Mouse (Mus musculus): Measurements from ENCODE around the gene Tmem198b.
"Not testable (repeated sequence)": the region's sequence is repeated elsewhere in the genome, so short reads cannot be mapped to it uniquely, and the experiment has no call there.

Tmem198b gene

DNA sequence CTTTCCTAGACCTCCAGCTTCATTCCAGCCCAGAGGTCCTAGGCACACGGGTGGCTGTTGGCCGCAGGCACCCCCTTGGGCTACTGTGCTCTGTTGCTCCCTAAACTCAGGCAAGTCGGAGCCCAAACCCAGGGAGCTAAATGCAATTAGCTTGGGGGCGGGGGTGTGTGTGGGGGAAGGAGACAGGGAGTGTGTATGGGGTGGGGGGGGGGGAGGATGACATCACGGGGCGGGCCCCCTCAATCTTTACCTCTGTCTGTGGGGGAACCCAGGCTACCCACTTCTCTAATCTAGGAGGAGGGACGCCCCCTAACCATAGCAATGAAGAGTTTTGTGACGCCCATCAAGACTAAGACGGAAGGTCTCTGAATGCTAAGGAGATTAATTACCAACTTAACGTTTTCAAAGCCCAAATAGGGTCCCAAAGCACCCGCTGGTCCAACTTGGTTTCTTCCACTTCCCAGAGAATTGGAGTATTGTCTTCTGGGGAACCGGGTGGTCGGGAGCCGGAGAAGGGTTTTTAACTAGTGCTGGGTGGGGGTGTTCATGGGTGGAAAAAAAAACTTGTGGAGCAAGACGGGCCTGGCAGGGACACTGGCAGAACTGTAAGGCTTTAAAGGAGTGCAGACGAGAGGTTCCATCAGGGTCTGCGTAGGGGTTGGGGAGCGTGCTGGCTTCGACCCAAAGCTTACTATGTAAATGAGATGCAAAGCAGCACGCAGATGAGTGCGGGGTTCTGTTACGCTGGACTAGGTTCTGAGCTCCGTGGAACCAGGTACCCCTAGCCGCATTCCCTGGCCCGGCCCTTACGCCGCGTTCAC, at the start of gene Tmem198b:
Tmem198b (minus strand) TSS at position 100 of the 821 bp plus-strand sequence.
- DNase-seq (ENCODE audit: low spot score in 2 of 2), result peak; percentile 58 to 67

DNA sequence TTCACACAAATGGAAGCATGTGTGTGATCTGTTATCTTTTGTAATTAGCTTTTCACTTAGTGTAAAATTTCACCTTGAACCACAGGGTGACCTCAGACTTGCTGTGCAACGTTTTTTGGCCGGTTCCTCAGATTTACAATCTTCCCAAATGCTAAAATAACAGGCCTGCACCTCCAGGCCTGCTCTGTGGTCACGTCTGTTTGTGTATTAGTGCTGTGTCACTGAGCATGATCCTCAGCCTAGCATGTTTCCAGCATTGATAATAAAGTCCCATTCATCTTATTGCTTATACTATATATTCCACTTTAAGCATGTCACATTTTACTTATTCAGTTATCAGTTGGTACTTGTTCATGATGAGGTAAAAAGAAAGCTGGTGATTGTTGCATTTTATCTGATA, 46.2 kb upstream of the Tmem198b start:
- DNase-seq (ENCODE audit: low spot score in 2 of 2), result no peak

DNA sequence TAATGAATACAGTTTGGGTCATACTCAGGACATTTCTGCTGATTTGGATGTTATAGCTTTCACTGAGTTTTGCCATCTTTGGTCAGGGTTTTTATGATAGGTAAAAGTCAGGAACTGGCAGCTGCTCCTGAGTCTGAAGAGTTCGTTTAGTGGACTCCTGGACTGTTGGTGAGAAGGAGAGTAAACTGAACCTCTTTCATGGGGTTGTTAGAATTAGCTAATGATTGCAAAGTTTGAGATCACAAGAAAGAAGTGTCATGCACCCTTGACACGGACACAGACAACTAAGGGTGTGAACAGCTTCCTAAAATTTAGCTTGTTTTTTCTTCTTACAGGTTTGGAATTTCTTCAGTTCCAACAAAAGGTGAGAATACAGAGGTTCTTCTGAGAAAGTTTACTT, 44.3 kb upstream of the Tmem198b start:
- DNase-seq (ENCODE audit: low spot score in 2 of 2), result no peak

DNA sequence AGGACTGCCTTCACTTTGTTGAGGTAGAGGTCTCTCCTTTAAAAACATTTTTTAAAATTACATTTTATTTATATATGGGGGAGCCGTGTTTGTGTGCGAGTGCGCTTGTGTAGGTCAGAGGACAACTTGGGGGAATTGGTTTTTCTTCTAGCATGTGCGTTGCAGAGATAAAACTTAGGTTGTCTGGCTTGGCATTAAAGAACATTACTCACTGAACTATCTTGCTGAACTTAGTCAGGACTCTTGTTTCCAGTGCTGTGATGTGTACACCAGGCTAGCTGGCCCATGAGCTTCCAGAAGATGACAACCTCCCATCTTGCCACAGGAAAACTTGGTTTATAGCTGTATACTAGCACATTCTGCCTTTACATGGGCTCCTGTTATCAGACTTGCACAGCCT, 42.5 kb upstream of the Tmem198b start:
- DNase-seq (ENCODE audit: low spot score in 2 of 2), result no peak

DNA sequence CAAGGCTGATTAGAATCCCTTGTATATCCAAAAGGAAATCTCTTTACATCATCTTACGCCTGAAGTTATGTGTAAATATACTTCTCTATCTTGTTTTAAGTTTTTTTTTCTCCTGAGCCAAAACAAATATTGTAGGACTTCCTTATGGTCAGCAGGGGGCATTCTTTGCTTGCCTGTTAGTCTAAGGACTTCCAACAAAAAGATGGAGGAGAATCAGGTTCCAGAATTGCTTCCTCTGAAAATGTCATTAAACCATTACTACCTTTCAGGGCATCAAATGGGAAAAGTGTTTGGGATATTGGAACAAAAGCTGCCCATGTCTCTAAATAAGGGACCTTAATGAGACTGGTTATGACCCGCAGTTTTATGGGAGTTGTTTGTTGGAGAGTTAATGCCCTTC, 41.3 kb upstream of the Tmem198b start:
- no peak for DNase-seq (ENCODE audit: low spot score in 2 of 2)

DNA sequence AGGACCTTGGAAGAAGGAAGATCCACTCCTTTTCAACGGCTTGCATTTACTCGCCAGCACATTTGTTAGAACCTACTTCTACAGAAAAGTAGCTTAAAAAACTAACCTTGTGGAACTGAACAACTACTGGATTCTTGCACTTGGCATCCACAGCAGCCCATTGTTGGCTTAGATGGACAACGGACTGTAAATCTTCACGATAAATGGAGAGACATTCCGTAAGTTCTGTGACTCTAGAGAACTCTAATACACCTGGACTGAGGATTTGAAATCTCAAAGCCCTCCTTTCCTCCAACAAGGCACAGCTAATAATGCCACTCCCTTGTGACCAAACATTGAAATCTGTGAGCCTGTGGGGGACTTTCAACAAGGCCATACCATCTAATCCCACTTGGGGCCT, 39.1 kb upstream of the Tmem198b start:
- no peak for DNase-seq (ENCODE audit: low spot score in 2 of 2)

DNA sequence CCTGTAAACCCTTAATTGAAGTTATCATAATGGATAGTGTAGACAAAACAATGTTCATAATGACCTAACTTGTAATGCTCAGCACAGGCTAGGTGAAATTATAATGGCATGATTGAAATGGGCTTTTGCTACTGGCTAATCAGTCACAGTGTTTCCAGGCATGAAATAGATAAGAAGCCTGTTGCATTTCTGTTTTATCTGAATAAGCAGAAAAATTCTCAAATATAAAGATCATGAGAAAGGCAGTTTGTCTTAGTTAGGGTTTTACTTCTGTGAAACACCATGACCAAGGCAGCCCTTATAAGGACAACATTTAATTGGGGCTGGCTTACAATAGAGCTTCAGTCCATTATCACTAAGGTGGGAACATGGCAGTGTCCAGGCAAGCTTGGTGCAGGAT, 36.4 kb upstream of the Tmem198b start:
- DNase-seq (ENCODE audit: low spot score in 2 of 2), result no peak

DNA sequence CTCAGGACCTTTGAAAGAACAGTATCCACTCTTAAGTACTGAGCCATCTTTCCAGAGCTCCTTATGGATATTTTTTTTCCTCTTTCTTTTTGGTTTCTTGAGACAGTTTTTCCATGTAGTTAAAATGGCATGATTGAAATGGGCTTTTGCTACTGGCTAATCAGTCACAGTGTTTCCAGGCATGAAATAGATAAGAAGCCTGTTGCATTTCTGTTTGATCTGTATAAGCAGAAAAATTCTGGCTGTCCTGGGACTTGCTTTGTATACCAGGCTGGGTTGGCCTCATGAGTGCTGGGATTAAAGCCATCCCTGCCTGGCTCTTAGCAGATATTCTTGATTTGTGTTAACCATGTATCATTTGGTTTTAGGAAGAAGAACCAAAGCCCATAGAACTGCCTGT, 35.3 kb upstream of the Tmem198b start:
- no peak for DNase-seq (ENCODE audit: low spot score in 2 of 2)

DNA sequence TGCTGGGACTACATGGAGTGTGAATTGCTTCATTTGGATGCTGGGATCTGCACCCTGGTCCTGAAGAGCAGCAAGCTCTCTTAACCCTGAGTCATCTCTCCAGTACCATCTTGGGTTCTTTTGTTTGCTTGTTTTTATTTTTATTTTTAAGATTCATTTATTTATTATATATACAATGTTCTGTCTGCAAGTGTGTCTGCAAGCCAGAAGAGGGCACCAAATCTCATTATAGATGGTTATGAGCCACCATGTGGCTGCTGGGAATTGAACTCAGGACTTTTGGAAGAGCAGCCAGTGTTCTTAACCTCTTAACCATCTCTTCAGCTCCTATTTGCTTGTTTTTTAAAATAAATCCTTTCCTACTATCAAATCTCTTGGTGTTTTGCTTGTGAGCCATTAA, 33.2 kb upstream of the Tmem198b start:
- no peak for DNase-seq (ENCODE audit: low spot score in 2 of 2)

DNA sequence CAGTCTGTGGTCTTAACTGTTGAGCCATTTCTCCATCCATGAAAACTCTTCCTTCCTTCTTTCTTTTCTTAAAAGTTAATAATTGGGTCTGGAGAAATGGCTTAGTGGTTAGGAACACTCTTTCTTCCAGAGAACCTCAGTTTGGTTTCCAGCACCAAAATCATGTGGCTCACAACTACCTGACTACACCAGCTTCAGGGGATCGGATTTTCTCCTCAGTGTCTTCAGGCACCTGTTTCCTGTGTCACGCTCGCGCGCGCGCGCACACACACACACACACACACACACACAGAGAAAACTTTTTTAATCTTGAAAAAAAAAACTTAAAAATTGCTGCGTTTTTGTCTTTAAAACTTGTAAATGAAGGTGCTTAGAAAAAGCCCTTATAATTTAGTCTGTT, 19.7 kb upstream of the Tmem198b start:
- no peak for DNase-seq (ENCODE audit: low spot score in 2 of 2)

DNA sequence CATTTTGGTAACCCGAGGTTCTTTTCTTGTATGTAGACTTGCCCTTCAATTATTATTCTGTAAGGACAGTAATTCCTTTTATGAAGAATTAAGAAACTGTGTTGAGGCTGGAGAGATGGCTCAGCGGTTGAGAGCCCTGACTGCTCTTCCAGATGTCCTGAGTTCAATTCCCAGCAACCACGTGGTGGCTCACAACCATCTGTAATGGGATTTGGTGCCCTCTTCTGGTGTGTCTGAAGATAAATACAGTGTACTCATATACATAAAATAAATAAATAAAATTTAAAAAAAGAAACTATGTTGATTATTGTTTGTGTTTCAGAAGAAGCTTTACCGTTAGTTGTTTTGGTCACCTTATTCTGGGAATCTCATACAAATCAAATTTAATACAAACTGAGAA, 18.9 kb upstream of the Tmem198b start:
- not testable (repeated sequence) for DNase-seq (ENCODE audit: low spot score in 2 of 2)

DNA sequence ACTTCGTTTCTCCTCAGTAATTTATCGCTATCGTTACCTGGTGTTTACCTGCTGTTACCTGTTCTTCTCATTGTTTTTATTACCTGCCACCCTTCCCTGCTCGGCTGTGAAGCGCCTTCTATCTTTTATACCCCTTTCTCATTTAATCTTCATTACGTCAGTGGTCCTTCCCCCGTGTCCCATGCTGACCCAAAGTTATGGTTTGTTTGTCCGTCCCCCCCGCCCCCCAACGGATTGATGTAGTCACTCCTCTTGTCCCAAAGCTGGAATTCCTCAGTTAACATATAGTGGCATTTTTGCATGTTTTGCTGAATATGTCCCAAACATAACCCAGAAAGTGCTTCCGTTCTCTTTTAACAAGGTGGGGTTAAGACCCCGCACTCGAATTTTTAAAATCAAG, 18.0 kb upstream of the Tmem198b start:
- DNase-seq (ENCODE audit: low spot score in 2 of 2), result no peak

DNA sequence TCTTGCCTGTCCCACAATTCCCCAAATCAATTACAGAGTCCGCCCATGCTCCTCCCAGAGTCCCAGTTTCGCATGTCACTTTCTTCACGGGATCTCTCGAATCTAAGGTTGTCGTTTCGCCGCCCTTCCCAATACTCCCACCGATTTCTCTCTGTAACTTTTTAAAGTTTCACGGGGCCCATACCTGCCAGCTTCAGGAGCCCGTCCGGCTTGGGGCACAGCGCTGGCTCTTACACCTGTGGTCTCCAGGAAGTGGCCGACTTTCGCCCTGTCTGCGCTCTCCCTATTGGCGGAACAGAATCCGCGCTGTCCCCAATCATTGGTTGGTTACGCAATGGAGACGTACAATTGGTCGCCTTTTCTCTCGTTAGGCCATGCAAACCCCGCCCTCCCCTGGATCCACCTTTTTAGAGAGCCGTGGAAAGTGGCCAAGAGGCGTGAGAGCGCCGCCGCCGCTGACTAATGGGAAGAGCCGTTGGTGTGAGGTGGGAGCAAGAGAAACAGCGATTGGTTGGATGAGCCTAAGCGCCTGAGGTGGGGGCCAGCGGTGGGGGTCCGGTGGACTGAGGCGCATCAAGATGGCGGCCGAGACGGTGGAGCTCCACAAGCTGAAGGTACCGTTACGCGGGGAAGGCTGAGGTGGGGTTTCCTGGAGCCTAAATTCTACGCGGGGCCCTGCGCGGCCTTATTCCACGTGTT, 17.3 kb upstream of the Tmem198b start, which contains the start of gene Ormdl2:
Ormdl2 (minus strand) TSS at position 288 of the 699 bp plus-strand sequence.
- DNase-seq (ENCODE audit: low spot score in 2 of 2), result peak; percentile 93 to 97

DNA sequence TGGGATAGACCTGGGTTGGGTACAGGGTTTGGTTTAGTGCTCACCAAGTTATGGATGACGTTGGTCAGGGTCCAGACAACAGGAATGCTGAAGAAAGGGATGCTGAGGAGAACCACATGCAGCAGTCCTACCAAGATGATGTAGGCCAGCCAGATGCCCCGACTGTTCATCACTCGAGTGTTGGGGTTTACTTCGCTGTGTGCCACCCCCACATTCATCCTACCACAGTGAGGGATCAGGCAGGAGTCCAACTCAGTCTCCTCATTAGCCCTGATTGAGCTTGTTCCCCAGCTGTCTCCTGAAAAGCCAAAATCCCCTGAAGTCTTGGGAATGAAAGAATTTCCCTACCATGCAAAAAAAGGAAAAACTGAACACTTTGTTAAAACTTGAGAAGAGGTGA, 16.0 kb upstream of the Tmem198b start:
- DNase-seq (ENCODE audit: low spot score in 2 of 2), result no peak

DNA sequence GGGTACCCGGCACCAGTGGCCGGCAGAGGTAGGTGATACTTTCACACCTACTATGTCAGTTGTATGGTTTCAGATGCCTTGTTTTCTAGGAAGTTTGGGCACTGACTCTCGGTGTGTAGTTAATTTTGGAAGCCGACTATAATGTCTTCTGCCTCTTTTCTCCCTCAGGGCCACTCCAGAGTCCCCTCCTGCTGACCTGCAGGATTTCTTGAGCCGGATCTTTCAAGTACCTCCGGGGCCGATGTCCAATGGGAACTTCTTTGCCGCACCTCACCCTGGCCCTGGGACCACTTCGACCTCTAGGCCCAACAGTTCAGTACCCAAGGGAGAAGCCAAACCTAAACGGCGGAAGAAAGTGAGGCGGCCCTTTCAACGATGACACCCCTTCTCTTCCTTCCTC, 12.9 kb upstream of the Tmem198b start, which contains the start of gene Sarnp:
Sarnp (plus strand) TSS at position 301 of the 400 bp plus-strand sequence.
- no peak for DNase-seq (ENCODE audit: low spot score in 2 of 2)

DNA sequence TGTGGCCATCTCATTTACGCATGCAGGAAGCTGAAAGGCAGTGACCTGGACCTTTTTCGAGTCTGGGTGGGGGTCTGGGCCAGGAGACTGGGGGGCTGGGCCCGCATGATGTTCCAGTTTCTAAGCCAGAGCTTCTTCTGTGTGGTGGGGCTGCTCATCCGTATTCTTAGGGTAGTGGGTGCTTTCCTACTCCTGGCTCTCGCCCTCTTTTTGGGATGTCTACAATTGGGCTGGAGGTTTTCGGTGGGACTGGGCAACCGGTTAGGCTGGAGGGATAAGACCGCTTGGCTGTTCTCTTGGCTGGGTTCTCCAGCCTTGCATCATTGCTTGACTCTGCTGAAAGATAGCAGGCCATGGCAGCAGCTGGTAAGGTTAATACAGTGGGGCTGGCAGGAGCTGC, 2.8 kb upstream of the Tmem198b start:
- no peak for DNase-seq (ENCODE audit: low spot score in 2 of 2)

DNA sequence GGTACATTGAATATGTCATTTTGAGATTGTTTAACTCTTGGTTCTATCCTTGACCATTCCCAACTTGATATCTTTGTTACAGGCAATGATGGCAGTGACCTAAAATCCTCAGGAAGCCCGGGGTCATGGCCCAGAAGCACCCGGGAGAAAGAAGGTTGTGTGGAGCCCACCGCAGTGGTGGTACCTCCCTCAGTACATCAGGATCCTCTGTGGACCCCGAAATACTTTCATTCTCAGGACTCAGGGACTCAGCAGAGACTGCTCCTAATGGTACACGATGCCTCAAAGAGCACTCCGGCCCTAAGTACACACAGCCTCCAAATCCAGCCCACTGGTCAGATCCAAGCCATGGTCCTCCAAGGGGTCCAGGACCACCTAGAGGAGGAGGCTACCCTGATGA, 1.9 kb upstream of the Tmem198b start:
- no peak for DNase-seq (ENCODE audit: low spot score in 2 of 2)

DNA sequence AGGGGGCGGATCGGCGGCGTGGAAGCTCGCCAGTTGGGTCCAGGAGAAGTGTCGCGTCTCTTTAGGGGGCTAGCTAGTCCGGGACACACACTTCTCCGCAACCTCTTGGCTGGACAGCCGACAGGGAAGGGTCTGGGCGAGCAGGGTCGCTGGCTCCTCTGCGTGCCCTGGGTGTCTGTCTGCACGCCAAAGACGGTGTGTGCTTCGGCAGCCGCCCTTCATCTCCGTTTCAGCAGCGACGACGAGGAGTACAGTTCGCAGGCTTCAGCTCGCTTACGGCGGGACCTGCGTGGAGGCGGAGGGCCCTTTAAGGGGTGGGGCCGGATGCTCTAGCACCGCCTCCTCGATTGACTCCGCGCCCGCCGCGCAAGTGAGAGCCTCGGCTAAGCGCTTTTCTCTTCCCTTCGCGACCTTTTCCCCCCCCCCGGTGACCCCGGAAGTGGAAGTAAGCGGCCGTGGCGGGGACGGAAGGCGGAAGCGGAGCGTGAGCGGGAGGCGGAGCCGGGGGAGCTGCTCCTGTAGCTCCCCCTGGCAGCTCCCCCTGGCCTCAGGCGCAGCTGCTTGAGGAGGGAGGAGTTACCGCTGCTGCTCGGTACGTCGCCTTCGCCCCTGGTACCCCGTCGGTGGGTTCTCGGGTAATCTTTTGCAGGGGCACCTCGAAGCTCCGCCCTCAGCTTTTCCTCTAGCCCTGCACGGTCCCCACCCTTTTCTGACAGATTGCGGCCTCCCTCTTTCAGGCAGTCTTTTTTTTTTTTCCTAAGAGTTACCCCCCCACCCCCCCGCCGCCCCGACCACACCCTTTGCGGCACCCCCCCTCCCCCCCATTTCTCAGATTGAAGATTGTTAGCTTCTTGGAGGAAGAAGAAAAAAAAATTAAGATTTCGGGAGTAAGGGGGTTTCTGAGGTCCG, 1.2 kb upstream of the Tmem198b start:
- DNase-seq (ENCODE audit: low spot score in 2 of 2), result peak; percentile 84 to 96

DNA sequence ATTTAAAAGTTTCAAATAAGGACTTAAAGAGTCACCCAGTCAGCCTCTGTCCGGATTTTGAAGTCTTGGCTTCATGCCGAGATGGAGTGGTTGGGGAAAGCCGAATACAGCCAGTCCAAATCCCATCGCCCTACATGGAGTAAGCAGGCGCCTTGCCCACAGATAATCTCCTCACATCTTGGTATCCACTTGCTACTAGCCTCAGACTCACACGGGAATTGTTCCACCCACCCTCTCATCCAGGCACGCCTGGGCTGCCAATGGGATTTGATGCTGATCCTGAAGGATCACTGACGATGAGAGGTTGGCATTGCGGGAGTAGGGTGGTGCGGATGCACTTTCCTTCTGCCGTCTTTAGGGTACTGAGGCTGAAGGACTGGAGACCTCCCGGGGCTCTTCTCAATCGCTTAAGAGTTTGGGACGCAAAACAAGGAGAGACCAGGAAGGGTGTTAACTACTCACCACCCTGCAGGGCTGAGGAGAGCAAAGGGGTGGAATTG, 349 bp downstream of the Tmem198b start, which contains the start of gene Dnajc14:
Dnajc14 (plus strand) TSS at position 292 of the 500 bp plus-strand sequence.
- peak; percentile 30 to 35 for DNase-seq (ENCODE audit: low spot score in 2 of 2)

DNA sequence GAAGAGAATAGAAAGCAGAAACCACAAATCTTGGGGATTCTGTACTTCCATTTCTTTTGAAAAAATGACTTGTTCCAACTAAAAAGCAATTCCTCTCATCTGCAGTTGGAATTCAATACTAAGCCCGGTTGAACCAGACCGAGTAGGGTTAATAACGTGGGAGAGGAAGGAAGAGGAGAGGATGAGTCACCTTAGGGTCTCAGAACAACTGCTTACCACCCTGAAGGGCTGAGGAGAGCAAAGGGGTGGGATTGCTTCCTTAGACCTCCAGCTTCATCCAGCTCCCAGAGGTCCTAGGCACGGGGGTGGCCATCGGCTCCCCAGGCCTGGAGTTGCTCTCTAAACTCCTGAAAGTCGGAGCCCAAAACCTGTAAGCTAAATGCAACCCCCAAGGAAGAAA, 809 bp downstream of the Tmem198b start:
- DNase-seq (ENCODE audit: low spot score in 2 of 2), result no peak

DNA sequence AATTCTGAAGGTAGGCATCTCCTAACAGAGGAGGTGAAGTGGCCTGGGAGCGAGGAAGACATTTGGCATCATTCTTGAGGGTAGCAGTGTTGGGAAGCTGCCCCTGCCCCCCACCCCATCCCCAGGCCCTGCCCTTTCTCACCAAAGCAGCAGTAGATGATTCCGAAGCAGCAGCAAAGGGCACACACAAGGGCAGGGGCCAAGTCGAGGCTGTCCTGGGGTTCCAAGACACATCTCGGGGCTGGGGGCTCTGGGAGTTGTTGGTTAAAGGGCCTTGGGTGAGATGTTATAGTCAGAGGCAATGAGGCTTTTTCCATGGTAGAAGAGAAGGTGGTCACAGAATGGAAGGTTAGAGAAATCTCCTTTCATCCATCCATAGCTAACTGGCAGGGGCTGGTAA, 1.2 kb downstream of the Tmem198b start:
- DNase-seq (ENCODE audit: low spot score in 2 of 2), result no peak
